Mouse (Mus musculus) kidney, postnatal 4 days (tissue): ENCODE results near the gene Gm10228.
"Not testable (repeated sequence)": the region's sequence is repeated elsewhere in the genome, so short reads cannot be mapped to it uniquely, and the experiment has no call there.

Experiments used
- DNase-seq, 2 experiments: peaks; one replicate each; pipeline ENCODE4 v3.0.0; 2021; ENCODE audit warnings: mixed read lengths in 2 of 2

The Gm10228 gene

GRCm38 (mm10) chr16:89041372-89041771 lies at the start of gene Gm10228:
Gene Gm10228 (minus strand): TSS chr16:89041472.
- not testable (repeated sequence) for DNase-seq

- peak; percentile 49 to 52 for DNase-seq
Measured at GRCm38 (mm10) chr16:89071041-89071440, 29.8 kb upstream of the Gm10228 start.

- not testable (repeated sequence) for DNase-seq
Measured at GRCm38 (mm10) chr16:89063902-89064301, 22.6 kb upstream of the Gm10228 start, which contains the start of gene 1110025L11Rik. Gene 1110025L11Rik (minus strand): TSS chr16:89064002.

GRCm38 (mm10) chr16:89047783-89048182 lies 6.5 kb upstream of the Gm10228 start, which contains the start of gene Krtap6-5:
Gene Krtap6-5 (minus strand): TSS chr16:89047883.
- no peak for DNase-seq

- DNase-seq, result not testable (repeated sequence)
Measured at GRCm38 (mm10) chr16:89031399-89031798, 9.9 kb downstream of the Gm10228 start, which contains the start of gene Krtap6-1. Gene Krtap6-1 (plus strand): TSS chr16:89031699.

- DNase-seq, result not testable (repeated sequence)
Measured at GRCm38 (mm10) chr16:89014984-89015383, 26.3 kb downstream of the Gm10228 start, which contains the start of gene Gm10229. Gene Gm10229 (plus strand): TSS chr16:89015284.

GRCm38 (mm10) chr16:89013973-89014372 lies 27.3 kb downstream of the Gm10228 start:
- no peak for DNase-seq

- no peak for DNase-seq
Measured at GRCm38 (mm10) chr16:89010659-89011058, 30.6 kb downstream of the Gm10228 start, which contains the start of gene Krtap22-2. Gene Krtap22-2 (minus strand): TSS chr16:89010759.
